16 mouse cellular contexts compared by ENCODE assay signal in the genomic region with DNA sequence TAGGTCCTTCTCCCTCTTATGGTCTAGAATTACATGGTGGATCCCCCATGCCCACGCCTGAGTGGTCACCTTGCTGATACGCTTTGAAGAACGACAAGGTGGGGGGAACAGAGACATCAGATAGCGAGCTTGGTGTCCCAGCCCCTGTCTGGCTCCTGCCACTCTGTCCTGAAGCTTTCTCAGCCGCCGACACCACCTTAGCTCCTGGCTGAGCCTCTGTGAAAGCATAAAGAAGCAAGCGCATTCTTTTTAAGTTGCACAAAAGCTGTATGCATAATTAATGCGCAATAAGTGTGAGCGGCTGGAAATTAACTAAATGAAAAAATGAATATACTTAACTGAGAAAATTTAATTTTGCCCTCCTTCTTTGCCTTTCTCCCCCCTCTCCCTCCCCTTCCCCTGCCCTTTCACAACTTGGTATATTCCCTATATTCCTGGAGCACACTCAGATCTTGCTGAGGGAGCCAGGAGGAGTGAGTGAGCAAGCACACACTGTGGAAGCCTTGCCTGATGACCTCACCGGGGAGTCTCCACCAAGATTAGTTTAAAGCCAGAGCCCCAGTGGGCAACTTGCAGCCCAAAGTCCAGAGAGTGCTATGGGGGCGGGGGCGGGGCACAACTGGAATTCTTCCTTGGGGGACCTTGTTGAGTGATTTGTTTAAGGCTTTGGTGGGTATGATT.
DNase-seq lines count a peak whose midpoint lies in the region; ATAC-seq and TF ChIP-seq lines count a peak whose summit lies in the region.
"Had no signal": no experiment of that assay in that cellular context is flagged by ENCODE, and none has a peak within 500 bp of the region (broad histone marks: within the 10 kb centered on the region; RNA-seq: fewer than 3 reads in every experiment).

No protein-coding gene starts in this region.

- no peak for TF ChIP-seq CTCF in forebrain, postnatal 0 days (IDR thresholded peaks at IDR 0.05; ENCODE audit: low read depth)

- no peak overlapping the region for H3K4me3 ChIP-seq in neural tube, embryonic 15.5 days (replicated peaks)
- H3K4me3 ChIP-seq in forebrain, postnatal 0 days (ENCODE audit: low read depth, low read length) = no peak overlapping the region
- peak overlapping the region; percentile 20 for H3K4me3 ChIP-seq in limb, embryonic 14.5 days (replicated peaks; ENCODE audit: low read length)
- H3K4me3 ChIP-seq: embryonic facial prominence, embryonic 15.5 days; liver, embryonic 15.5 days; myocyte had no signal

- TF ChIP-seq POLR2A in limb, embryonic 14.5 days (IDR thresholded peaks at IDR 0.05; ENCODE audit: borderline replicate concordance, extremely low read depth, insufficient read depth, insufficient read length) = no peak

- no peak overlapping the region for H3K4me2 ChIP-seq in neural tube, embryonic 15.5 days
- H3K4me2 ChIP-seq in forebrain, postnatal 0 days (ENCODE audit: low read depth) = no peak overlapping the region
- peak overlapping the region; percentile 49 for H3K4me2 ChIP-seq in limb, embryonic 14.5 days (replicated peaks; ENCODE audit: low read depth, low read length, severe bottlenecking)
- H3K4me2 ChIP-seq: embryonic facial prominence, embryonic 15.5 days; liver, embryonic 15.5 days had no signal

- H3K27me3 ChIP-seq in neural tube, embryonic 15.5 days (replicated peaks) = peaks cover 25% of the 10 kb centered on the region; the same call in 1 of the 2 replicates
- H3K27me3 ChIP-seq in forebrain, postnatal 0 days (ENCODE audit: insufficient read depth, low read length) = peaks cover 10% of the 10 kb centered on the region
- 0 out of 2 replicates have a peak, but pooled peaks cover 10% of the 10 kb centered on the region for H3K27me3 ChIP-seq in limb, embryonic 14.5 days (ENCODE audit: control insufficient read depth, insufficient read depth, low read length)

- peak; percentile 18 for DNase-seq in neural tube, embryonic 10.5 days (ENCODE audit: extremely low spot score, low spot score)
- no peak for DNase-seq in forebrain, postnatal 0 days
- no peak for DNase-seq in limb, embryonic 14.5 days (ENCODE audit: low spot score)
- DNase-seq in adrenal gland, postnatal 36 days = no peak
- DNase-seq in T-cell, adult 2 months (ENCODE audit: low spot score) = no peak
- no peak for DNase-seq in spleen, adult 18-20 months
- DNase-seq: adrenal gland, adult 2 months; cerebellum, postnatal 14 days; lung, postnatal 36 days; right cerebral cortex, postnatal 4 days had no signal

- no peak overlapping the region for H3K9ac ChIP-seq in neural tube, embryonic 15.5 days (replicated peaks)
- no peak overlapping the region for H3K9ac ChIP-seq in forebrain, postnatal 0 days
- H3K9ac ChIP-seq in limb, embryonic 14.5 days (ENCODE audit: low read depth, low read length, severe bottlenecking) = peak overlapping the region; percentile 65
- H3K9ac ChIP-seq: embryonic facial prominence, embryonic 15.5 days; liver, embryonic 15.5 days had no signal

- WGBS in neural tube, embryonic 15.5 days = 25% methylated on average over 12 of the region's 12 CpGs
- WGBS in forebrain, postnatal 0 days = 10% methylated on average over 12 of the region's 12 CpGs
- 22% methylated on average over 12 of the region's 12 CpGs for WGBS in limb, embryonic 14.5 days

- ATAC-seq in neural tube, embryonic 15.5 days (ENCODE audit: low FRiP score) = no peak
- peak; percentile 50; the same call in 1 of the 2 replicates for ATAC-seq in forebrain, postnatal 0 days
- ATAC-seq in limb, embryonic 14.5 days (ENCODE audit: low FRiP score, low read depth) = no peak
- ATAC-seq: Patski had no signal

- H3K27ac ChIP-seq in neural tube, embryonic 15.5 days (replicated peaks) = no peak overlapping the region
- no peak overlapping the region for H3K27ac ChIP-seq in forebrain, postnatal 0 days (ENCODE audit: low read depth, low read length)
- H3K27ac ChIP-seq in limb, embryonic 14.5 days (replicated peaks; ENCODE audit: low read depth, low read length) = peak overlapping the region; percentile 83
- H3K27ac ChIP-seq: embryonic facial prominence, embryonic 15.5 days; liver, embryonic 15.5 days; stomach, postnatal 0 days had no signal

- H3K4me1 ChIP-seq in neural tube, embryonic 15.5 days = peaks cover 37% of the 10 kb centered on the region
- H3K4me1 ChIP-seq in forebrain, postnatal 0 days (ENCODE audit: insufficient read depth) = 0 out of 2 replicates have a peak, but pooled peaks cover 8% of the 10 kb centered on the region
- peaks cover 44% of the 10 kb centered on the region for H3K4me1 ChIP-seq in limb, embryonic 14.5 days (ENCODE audit: control insufficient read depth, insufficient read depth, low read length)
- H3K4me1 ChIP-seq: liver, embryonic 15.5 days had no signal

- no peaks in the 10 kb centered on the region for H3K36me3 ChIP-seq in neural tube, embryonic 15.5 days
- H3K36me3 ChIP-seq in forebrain, postnatal 0 days (ENCODE audit: insufficient read depth) = no peaks in the 10 kb centered on the region
- H3K36me3 ChIP-seq in limb, embryonic 14.5 days (ENCODE audit: control insufficient read depth, insufficient read depth, low read length) = no peaks in the 10 kb centered on the region
- H3K36me3 ChIP-seq: embryonic facial prominence, embryonic 15.5 days; liver, embryonic 15.5 days had no signal

- H3K9me3 ChIP-seq in neural tube, embryonic 15.5 days (replicated peaks) = no peaks in the 10 kb centered on the region
- H3K9me3 ChIP-seq in forebrain, postnatal 0 days (ENCODE audit: low read length) = no peaks in the 10 kb centered on the region
- H3K9me3 ChIP-seq in limb, embryonic 14.5 days (ENCODE audit: control insufficient read depth, low read length) = no peaks in the 10 kb centered on the region
- H3K9me3 ChIP-seq: embryonic facial prominence, embryonic 15.5 days; liver, embryonic 15.5 days had no signal
